Mouse (Mus musculus) E14TG2a.4 (cell line): ENCODE measurements around the gene Mrps34.

Experiments
- H3K27me3 ChIP-seq: 2 replicates; pipeline ENCODE4 v1.6.1; 2014; ENCODE audit warnings: low read length, control low read depth; ENCODE audit not compliant: insufficient read depth
- H3K36me3 ChIP-seq: 2 replicates; pipeline ENCODE4 v1.6.1; 2014; ENCODE audit warnings: low read length, control low read depth; ENCODE audit not compliant: insufficient read depth
- H3K4me1 ChIP-seq: replicated peaks from 2 replicates; pipeline ENCODE4 v1.6.1; 2014; ENCODE audit warnings: low read depth, low read length, control low read depth
- H3K4me3 ChIP-seq: replicated peaks from 2 replicates; pipeline ENCODE4 v1.5.1; 2014; ENCODE audit warnings: mild to moderate bottlenecking, low read length
- H3K9me3 ChIP-seq: 2 replicates; pipeline ENCODE4 v1.6.1; 2014; ENCODE audit warnings: low read length, control low read depth
- CTCF ChIP-seq: conservative IDR thresholded peaks from 2 replicates; pipeline ENCODE4 v1.5.1; 2014; ENCODE audit warnings: low read length
- NANOG ChIP-seq: IDR thresholded peaks from 2 replicates; pipeline ENCODE4 v1.6.1; 2014; ENCODE audit warnings: borderline replicate concordance, low read length, mixed read lengths
- POU5F1 ChIP-seq: IDR thresholded peaks from 2 replicates; pipeline ENCODE4 v1.6.1; 2014; ENCODE audit warnings: low read length, borderline replicate concordance

Gene Mrps34

DNA sequence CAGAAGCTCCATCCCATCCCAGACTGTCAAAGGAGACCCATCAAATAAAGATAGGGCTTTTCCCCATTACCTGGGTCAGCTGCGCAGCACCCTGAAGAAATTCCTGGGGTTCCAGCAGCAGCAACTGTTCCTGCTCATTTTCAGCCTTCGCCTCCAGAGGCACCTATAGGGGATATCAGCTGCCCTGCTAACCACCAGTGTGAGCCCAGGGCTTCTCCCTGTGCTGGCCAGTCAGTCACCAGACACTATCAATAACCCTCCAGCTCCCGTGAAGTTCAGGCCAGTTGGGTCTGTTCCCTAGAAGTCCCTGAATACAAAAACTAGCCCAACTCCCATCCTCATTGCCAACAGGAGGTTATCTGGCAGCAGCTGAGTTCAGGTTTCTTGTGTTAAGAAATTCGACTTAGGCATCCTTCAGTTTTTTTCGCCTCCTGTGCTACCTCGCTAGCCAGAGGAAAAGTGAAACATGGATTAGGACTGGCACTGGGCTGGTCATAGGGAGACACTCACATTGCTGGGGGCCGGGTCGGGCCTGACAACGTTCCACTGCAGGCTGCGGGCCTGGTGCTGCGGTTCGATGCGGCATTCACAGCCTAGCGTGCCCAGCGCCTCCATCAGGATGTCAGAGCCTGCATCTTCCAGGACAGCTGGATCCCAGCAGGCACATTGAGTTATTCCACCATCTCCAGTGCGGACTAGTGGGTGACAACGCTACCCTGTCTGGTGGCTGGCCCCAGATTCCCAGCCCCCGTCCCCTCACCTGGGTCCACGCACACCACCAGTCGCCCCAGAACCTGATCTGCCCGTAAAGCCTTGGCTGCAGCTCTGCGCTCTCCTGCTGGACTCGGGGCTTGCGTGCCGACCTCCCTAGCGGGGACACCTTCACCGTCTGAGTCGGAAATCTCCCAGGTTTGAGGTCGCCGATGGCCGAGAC lies 588 bp upstream of the Mrps34 start:
- Histone ChIP-seq H3K9me3 (no peaks in the 10 kb centered on the region), H3K4me3 (peak overlapping the region; percentile 94), H3K4me1 (peaks cover 80% of the 10 kb centered on the region), H3K36me3 (peaks cover 82% of the 10 kb centered on the region), H3K27me3 (no peaks in the 10 kb centered on the region)
- TF ChIP-seq CTCF (no peak), NANOG (no peak), POU5F1 (no peak)

DNA sequence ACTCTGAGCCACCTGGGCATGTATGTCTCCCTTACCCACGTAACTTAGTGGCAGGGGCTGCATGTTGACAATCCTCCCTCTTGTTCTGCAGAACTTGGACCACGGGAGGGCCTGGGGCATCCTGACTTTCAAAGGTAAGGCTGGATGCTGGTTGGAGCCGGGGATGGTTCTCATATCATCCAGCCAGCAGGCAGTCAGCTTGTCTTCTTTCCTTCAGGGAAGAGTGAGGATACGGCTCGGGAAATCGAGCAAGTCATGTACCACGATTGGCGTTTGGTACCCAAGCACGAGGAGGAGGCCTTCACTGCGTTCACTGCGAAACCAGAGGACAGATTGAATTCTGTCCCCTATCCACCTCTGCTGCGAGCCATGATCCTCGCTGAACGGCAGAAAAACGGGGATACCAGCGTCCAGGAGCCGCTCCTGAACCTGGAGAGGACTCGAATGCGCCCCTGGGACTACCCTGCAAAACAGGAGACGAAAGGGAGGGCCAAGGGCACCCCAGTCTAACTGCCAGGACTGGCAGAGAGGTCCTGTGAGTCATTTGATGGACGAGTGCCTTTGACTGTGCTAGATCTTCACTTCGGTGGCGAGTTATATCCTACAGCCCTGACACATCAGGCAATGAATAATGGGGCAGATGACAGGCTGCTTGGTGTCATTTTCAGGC lies 790 bp downstream of the Mrps34 start:
- TF ChIP-seq POU5F1 (no peak), CTCF (no peak), NANOG (no peak)

DNA sequence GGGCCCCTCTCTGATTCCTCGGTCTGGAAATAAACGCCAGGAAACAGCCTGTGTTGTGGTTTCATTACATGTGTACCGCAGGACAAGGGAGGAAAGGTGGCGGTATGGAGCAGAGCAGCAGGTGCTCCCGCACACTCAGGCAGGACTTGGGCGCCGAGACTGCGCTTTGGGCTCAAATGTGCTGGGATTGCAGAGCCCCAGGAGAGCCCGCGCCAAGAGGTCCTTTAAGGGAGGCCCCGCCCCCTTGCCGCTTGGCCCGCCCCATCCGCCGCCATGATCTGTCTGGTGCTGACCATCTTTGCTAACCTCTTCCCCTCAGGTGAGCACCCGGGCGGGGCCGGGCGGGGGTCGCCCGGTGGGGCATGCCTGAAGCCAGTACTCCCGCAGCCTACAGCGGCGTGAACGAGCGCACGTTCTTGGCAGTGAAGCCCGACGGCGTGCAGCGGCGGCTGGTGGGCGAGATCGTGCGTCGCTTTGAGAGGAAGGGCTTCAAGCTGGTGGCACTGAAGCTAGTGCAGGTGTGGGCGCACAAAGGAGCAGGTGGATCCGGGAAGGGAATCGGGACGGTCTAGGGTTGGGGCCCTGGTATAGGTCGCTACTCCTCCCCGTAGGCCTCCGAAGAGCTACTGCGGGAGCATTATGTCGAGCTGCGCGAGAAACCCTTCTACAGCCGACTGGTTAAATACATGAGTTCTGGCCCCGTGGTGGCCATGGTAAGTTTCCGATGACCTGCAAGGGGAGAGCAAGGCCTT lies 1.5 kb downstream of the Mrps34 start, which contains the start of gene Nme3:
Gene Nme3 (plus strand): TSS at position 260 of the 752 bp plus-strand sequence.
- no peaks in the 10 kb centered on the region for H3K9me3 ChIP-seq
- H3K27me3 ChIP-seq, result no peaks in the 10 kb centered on the region
- TF ChIP-seq CTCF, result no peak
- no peak for TF ChIP-seq NANOG
- no peak for TF ChIP-seq POU5F1
- peak within 1 kb of the TSS; percentile 94 for H3K4me3 ChIP-seq
- H3K4me1 ChIP-seq, result peaks cover 61% of the 10 kb centered on the region
- H3K36me3 ChIP-seq, result peaks cover 82% of the 10 kb centered on the region

More for the DNA sequence above, 790 bp downstream of the Mrps34 start:
- H3K27me3 ChIP-seq, result no peaks in the 10 kb centered on the region
- peaks cover 68% of the 10 kb centered on the region for H3K4me1 ChIP-seq
- no peaks in the 10 kb centered on the region for H3K9me3 ChIP-seq
- H3K36me3 ChIP-seq, result peaks cover 82% of the 10 kb centered on the region
- peak overlapping the region; percentile 94 for H3K4me3 ChIP-seq

DNA sequence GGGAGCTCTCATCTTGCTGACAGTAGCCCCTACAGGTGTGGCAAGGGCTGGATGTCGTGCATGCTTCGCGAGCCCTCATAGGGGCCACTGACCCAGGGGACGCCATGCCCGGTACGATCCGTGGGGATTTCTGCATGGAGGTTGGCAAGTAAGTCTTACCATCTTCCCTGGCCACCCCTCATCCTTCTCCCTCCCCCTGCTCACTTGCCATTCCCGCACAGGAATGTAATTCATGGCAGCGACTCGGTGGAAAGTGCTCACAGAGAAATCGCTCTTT lies 2.0 kb downstream of the Mrps34 start:
- TF ChIP-seq POU5F1 (no peak), NANOG (no peak), CTCF (no peak)

DNA sequence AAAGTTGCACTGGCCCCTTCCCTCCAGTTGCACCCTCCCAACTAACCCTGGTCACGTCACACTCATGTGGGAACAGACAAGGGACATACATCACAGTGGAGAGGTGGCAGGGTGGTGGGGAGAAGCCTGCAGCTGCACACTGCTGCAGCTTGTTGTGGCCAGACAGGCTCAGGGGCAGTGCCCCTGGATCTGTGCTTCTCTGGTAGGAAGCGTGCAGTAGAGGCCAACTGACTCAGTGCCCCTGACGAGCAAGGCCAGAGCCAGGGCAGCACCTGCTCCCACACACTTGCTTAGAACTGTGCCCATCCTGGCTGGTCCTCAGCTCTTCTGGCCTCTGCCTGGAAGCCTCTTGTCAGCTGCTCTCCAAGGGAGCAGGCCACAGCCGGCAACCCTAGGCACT lies 2.7 kb downstream of the Mrps34 start:
- Histone ChIP-seq H3K9me3 (no peaks in the 10 kb centered on the region), H3K36me3 (peaks cover 82% of the 10 kb centered on the region), H3K4me1 (peaks cover 57% of the 10 kb centered on the region), H3K27me3 (no peaks in the 10 kb centered on the region), H3K4me3 (peak overlapping the region; percentile 94)
- no peak for TF ChIP-seq POU5F1
- TF ChIP-seq NANOG, result no peak
- TF ChIP-seq CTCF, result no peak

More for the DNA sequence above, 2.0 kb downstream of the Mrps34 start:
- Histone ChIP-seq H3K9me3 (no peaks in the 10 kb centered on the region), H3K4me1 (peaks cover 60% of the 10 kb centered on the region), H3K36me3 (peaks cover 82% of the 10 kb centered on the region), H3K4me3 (peak overlapping the region; percentile 94), H3K27me3 (no peaks in the 10 kb centered on the region)

DNA sequence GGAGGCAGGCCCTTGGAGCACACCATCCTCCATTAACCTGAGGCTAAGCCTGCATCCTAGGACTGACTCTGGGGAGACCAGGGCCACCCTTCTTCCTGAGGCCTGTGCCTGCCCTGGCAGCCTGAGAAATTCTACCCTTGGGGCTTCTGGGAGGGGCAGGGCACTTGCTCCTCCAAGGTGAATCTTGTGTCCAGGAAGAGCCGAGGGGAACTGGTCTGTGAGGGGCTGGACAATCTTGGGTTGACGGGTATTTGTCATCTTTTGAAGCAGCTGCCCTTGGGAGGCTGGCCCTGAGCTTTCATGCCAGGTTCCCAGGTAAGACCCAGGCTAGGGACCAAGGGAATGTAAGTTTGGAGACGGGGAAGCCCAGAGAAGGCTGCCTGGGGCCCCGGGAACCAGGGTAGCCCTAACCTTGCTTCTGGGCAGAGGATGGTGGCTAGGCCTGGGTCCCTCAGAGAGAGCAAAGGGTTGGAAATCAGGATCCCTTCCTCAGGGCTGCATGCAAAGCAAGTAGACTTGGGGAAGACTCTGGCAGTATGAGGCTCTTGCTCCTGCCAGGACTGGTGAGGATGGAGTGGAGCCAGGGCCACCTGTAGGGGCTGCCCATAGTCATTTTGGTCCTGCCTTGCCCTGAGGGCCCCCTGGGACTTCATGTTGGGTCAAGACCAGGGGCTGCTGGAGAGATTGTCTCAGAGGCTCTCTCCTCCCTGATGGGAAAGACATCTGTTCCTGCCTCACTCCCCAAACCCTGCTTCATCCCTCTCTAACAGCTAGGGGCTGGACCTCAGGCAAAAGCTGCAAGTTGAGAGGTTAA lies 3.3 kb downstream of the Mrps34 start:
- Histone ChIP-seq H3K27me3 (no peaks in the 10 kb centered on the region), H3K4me3 (0 out of 2 replicates have a peak overlapping the region, but pooled peaks have one; percentile 94), H3K4me1 (peaks cover 55% of the 10 kb centered on the region), H3K36me3 (peaks cover 81% of the 10 kb centered on the region), H3K9me3 (no peaks in the 10 kb centered on the region)
- no peak for TF ChIP-seq NANOG
- TF ChIP-seq CTCF, result no peak
- TF ChIP-seq POU5F1, result no peak

DNA sequence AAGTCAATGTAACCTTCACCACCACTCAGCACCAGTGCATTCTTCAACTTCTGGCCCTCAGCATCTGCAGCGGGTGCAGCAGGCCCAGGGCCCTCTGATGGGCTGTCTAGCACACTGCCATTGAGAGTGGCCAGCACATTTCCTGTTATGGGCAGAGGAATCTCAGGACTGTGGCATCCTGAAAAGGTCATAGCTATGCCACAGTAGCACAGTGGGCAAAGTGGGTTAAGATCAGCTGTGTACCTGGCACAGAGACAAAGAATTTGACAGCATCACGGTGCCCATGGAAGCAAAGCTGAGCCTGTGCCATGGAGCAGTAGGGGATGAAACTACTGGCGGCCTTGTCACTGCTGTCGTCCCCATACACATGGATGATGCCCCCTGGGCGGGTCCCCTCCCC lies 4.2 kb downstream of the Mrps34 start:
- Histone ChIP-seq H3K27me3 (no peaks in the 10 kb centered on the region), H3K4me3 (no peak overlapping the region), H3K4me1 (peaks cover 55% of the 10 kb centered on the region), H3K9me3 (no peaks in the 10 kb centered on the region), H3K36me3 (peaks cover 81% of the 10 kb centered on the region)
- TF ChIP-seq CTCF (no peak), NANOG (no peak), POU5F1 (no peak)
